Mouse (Mus musculus) urinary bladder, postnatal 0 days (tissue): Measurements from ENCODE around the gene Abca12. TPM values are rescaled to one million over a fixed set of nuclear protein-coding genes. Genes with fewer than 3 reads are reported as not detected.

Experiments
- polyA plus RNA-seq: library from polyadenylated mRNA; unstranded; fragments of >200 nt; fragmentation: Nextera tagmentation; extraction: Ambion mirVana; gene quantifications from 2 replicates; pipeline ENCODE4 v1.2.1, GENCODE M21; 2015

Gene Abca12
- polyA plus RNA-seq, result not detected in 2 replicates

GRCm38 (mm10) chr1:71414810-71415209, at the start of gene Abca12:
Abca12 (minus strand) TSS chr1:71414910.

Other genes with a start within 250 kb of the Abca12 start
- gene Atic, start 142.2 kb upstream of the Abca12 start, polyA plus RNA-seq, result 35.2 and 38.5 TPM in 2 replicates
- gene Fn1, start 238.3 kb upstream of the Abca12 start, polyA plus RNA-seq, result 391 and 470 TPM in 2 replicates